Mouse (Mus musculus): ENCODE measurements around the gene Fam120b. TPM values are rescaled to one million over a fixed set of nuclear protein-coding genes. Genes with fewer than 3 reads are reported as not detected.
A peak's percentile ranks its signal among the peaks of the same experiment; 100 is the strongest.

The Fam120b gene
- total RNA-seq, 2 experiments from 2014 or later = 33.4 to 34.9 TPM

DNA sequence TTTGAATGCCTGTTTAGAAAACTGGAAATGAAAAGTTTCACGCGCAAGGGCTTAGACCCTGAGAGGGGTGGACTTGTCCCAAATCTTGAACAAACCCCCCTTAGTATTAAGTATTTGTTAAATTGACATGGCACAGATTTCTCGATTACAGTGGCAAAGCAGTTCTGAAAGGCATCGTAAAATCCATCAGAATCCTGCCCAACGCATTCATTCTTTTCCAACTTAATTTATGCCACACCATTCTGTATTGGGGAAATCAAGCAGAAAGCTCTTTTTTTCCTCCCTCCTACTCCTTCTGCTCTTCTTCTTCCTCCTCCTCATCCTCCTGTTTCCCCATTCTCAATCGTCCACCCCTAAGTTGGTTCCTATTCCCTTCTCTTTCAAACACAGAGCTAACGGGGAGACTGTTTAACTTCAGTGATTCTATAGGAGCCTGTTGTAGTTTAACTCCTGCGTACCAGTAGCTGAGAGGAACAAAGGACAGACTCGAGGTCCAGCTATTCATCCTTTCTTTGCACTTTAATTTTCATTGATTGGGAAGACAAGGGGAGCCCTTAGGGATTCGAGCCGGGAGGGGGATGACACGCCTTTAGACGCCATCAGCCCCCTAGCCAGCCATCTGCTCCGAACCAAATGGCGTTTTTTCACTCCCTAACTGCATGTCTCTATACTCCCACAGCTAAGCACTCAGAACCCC lies 17.4 kb upstream of the Fam120b start:
- no peak for DNase-seq (ENCODE audit: low spot score in 2 of 2)

DNA sequence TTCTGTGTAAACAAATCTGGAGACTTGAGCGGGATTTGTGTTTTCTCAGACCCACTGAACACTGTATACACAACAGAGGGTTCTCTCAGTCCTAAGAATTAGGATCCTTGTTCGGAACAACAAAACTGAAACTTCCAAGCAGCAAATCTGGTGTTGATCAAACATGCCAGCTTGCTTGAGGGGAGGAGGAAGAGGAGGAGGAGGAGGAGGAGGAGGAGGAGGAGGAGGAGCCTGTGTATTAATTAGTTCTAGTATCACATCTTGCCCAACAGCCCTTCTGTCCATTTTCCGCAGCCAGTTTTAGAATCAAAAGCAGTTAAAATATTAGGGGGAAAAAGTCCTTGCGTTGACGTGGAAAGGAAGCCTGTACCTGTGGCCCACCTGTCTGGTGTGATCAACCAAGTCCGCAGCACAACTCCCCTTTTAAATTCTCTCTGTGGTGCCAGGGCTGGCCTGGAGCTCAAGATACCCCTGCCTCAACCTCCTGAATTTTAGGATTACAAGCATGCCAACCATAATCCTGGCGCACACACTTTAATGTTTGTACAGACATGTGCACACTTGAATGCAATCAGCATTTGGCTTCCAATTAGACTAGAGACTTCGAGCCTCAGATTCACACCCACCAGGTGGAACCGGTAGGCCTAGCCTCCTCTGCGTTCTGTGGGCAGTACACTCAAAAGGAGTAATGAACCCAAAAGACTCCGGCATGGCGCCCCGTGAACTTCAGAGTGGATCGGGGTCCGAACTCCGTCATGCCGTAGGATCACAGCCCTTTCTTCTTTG lies 16.1 kb upstream of the Fam120b start:
- no peak for DNase-seq (ENCODE audit: low spot score in 2 of 2)

DNA sequence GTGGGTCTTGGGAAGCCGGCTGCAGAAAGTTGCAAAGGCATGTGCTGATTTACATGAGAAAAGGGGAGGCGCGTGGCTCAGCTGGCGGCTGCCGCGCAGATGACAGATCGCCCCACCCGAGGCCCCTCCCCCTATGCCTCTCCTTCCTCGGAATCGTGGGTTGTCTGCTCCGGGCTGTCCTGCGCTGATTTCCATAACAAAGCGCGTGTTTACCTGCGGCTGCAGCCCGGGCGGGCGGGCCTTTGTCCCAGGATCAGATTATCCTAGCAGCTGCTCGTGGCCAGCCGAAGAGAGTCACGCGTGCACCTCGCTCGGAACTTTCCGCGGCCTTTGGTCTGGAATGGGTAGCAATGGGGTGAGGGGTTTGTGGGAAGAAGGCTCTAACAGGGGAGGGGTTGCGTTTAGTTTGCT lies 15.4 kb upstream of the Fam120b start:
- no peak for DNase-seq (ENCODE audit: low spot score in 2 of 2)

GRCm38 (mm10) chr17:15381092-15381860 lies 14.7 kb upstream of the Fam120b start:
- DNase-seq (ENCODE audit: low spot score in 2 of 2) = no peak

- DNase-seq (ENCODE audit: low spot score in 2 of 2) = no peak
Measured at GRCm38 (mm10) chr17:15381869-15382660, 13.9 kb upstream of the Fam120b start.

DNA sequence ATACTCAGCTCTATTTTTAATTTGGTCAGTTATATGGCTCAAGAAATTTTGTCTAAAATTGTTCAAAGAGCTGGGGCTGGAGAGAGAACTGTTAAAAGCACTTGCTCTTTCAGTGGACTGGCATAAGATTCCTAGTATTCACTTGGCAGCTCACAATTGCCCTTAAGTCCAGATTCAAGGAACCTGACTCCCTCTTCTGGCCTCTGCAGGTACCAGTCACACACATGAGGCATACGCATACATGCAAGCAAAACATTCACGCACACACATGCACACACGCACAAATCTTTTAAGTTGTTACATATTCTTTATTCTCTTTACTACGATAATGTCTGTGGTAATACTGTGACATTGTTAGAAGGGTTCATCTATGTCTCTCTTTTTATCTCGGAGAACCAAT lies 12.6 kb upstream of the Fam120b start:
- no peak for DNase-seq (ENCODE audit: low spot score in 2 of 2)

GRCm38 (mm10) chr17:15388892-15389291 lies 7.1 kb upstream of the Fam120b start:
- DNase-seq (ENCODE audit: low spot score in 2 of 2) = no peak

- DNase-seq (ENCODE audit: low spot score in 2 of 2) = no peak
Measured at GRCm38 (mm10) chr17:15389356-15389755, 6.6 kb upstream of the Fam120b start.

- DNase-seq (ENCODE audit: low spot score in 2 of 2) = no peak
Measured at GRCm38 (mm10) chr17:15401716-15402115, 5.7 kb downstream of the Fam120b start.

GRCm38 (mm10) chr17:15406576-15406975 lies 10.6 kb downstream of the Fam120b start:
- no peak for DNase-seq (ENCODE audit: low spot score in 2 of 2)

- DNase-seq (ENCODE audit: low spot score in 2 of 2) = no peak
Measured at GRCm38 (mm10) chr17:15409261-15409660, 13.3 kb downstream of the Fam120b start.

DNA sequence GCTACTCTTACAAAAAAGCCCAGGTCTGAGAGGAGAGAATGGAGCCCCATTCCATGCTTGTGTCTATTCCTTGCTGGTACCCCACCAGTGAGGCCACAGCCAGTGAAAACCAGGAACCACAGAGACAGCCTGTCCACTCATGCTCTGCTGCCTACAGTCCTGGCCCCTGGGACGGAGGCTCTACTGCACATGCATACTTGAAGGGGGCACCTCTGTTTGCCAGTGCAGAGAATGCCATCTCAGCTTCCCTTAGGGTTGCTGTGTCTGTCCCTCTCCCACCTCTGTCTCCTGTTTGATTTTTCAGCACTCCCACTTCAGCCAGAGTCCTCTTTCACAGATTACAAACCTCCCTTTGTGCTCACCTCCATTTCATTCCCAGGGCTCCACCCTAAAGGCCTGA lies 14.9 kb downstream of the Fam120b start:
- DNase-seq (ENCODE audit: low spot score in 2 of 2) = no peak

DNA sequence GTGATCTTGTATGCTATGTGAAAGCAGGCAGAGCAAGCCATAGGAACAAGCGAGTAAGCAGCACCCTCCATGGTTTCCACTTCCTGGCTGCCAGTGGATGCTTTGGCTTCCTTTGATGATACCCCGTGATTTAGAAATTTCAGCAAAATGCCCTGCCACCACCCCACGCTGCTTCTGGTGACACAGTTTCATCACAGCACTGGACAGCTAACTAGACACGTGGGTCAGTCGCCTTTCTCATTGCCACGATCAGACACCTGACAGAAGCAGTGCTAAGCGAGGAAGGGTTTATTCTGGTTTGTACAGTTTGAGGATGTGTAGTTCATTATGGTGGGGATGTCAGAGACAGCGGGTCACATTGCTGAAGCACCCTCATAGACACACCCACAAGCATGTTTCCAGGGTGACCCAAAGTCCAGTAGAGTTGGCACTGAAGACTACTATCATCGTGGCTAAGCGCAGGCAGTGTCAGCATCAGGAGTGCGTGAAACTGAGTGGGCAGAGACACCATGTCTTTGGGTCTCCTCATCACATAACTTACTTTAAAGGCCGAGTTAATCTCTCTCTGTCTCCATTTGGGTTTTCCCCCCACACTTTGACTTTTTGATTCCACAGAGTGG lies 20.7 kb downstream of the Fam120b start:
- no peak for DNase-seq (ENCODE audit: low spot score in 2 of 2)

DNA sequence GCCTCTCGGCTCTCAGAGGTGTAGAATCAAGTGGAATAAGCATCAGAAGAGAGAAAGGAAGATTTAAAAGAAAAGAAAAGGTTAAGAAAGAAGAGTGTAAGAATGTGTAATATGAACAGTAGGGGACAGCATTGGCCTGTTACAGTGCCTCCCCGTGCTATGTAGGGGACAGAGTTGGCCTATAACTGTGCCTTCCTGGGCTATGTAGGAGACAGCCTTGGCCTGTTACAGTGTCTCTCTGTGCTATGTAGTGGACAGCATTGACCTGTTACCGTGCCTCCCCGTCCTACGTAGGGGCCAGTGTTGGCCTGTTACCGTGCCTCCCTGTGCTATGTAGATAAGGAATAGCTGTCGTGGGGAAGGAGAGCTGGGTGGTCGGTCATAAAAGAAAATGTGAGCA lies 23.5 kb downstream of the Fam120b start:
- DNase-seq (ENCODE audit: low spot score in 2 of 2) = no peak

GRCm38 (mm10) chr17:15420021-15420603 lies 24.1 kb downstream of the Fam120b start:
- DNase-seq (ENCODE audit: low spot score in 2 of 2) = peak in 1 of 2 experiments; percentile 45

GRCm38 (mm10) chr17:15421446-15421845 lies 25.4 kb downstream of the Fam120b start:
- no peak for DNase-seq (ENCODE audit: low spot score in 2 of 2)

DNA sequence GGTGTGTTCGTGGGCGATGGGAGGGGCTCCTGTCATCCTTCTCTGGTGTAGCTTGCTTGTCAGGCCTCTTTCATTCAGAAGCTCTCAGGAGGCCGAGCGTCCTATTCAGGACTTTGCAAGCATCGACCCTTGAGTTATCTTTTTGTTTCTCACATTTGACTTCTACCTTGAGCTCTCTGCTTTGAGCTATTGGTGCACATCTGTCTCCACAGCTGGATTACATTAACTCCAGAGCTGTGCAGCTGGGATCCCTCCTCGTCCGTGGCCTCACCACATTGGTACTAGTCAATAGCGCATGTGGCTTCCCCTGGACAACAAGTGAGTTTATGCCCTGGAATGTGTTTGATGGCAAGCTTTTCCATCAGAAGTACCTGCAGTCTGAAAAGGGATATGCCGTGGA lies 26.7 kb downstream of the Fam120b start:
- DNase-seq (ENCODE audit: low spot score in 2 of 2) = no peak

DNA sequence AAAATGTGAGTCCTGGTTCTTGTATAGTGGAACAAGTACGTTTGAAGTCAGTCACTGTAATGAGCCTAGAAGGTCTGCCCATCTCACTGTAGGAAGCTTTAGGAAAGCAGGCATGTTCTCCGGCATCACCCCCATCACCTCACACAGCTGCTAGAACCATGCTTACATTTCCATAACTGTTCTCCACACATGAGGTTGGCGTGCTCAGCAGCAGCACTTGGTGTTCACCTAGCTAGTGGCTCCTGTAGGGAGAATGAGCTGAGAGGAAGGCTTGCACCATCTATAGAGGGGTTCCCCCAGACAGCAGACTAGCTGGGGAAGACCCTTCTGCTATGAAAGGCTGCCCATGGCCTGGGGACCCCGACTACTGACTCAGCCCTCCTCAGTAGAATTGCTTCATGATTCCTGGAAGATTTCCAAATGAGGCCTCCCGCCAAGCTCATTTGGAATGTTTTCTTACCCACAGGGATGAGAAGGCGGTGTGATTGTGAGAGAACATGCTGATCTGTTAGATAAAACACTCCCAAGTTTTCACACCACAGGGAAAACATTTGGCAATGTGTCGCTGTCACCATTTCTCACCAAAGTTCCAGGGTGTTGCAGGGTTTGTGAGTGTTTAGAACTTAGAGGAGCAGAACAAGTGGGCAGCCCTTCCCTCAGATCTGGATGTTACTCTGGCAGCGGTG lies 27.2 kb downstream of the Fam120b start:
- DNase-seq (ENCODE audit: low spot score in 2 of 2) = peak; percentile 57 to 79

DNA sequence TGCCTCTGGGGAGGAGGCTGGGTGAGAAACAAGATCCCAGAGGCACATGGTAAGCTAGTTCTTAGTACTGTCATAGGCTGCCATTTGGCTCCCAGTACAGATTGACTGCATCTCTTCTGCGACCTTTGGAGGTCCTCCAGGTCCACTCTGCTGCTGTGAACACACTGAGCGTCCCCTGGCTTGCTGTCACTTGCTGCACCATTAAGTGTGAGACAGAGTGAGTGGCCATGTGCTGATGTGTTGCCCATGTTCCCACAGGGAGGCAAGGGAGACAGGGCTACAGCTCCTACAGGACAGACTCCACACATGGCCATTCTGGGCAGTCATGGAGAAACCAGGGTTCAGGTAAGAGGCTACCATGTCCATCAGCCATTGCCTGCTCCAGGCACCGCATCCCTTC lies 29.9 kb downstream of the Fam120b start:
- no peak for DNase-seq (ENCODE audit: low spot score in 2 of 2)

DNA sequence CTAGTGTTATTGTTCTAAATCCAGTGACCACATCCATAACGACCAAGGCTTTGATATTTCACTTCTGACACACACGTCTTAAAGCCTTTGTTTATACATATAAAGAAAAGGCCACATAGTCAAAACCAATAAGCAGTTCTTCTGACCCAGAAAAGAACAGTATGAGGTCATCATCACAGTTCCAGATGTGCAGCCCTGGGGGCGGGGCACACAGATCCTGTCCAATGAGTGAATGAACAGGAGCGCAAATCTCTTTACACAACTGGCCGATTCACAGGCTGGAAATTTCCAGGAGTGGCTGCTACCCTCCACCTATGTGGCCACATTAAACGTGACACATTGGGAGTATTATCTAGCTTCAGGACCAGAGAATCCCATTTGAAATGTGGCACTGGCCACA lies 33.4 kb downstream of the Fam120b start:
- no peak for DNase-seq (ENCODE audit: low spot score in 2 of 2)

Measured in layer of hippocampus, postnatal 14 days (tissue).